Mouse (Mus musculus) Muller cell, postnatal 12 days (primary cell): ENCODE data around the gene Coq6.
A peak's percentile ranks its signal among the peaks of the same experiment; 100 is the strongest.

ENCODE experiments used
- DNase-seq: peaks from one replicate; pipeline ENCODE4 v3.0.0-alpha.2; 2015; ENCODE audit errors: inconsistent ontology term

Coq6 gene

GRCm38 (mm10) chr12:84396947-84397679 lies 35.7 kb downstream of the Coq6 start:
- DNase-seq = no peak

GRCm38 (mm10) chr12:84397685-84398084 lies 36.2 kb downstream of the Coq6 start:
- DNase-seq = no peak

DNA sequence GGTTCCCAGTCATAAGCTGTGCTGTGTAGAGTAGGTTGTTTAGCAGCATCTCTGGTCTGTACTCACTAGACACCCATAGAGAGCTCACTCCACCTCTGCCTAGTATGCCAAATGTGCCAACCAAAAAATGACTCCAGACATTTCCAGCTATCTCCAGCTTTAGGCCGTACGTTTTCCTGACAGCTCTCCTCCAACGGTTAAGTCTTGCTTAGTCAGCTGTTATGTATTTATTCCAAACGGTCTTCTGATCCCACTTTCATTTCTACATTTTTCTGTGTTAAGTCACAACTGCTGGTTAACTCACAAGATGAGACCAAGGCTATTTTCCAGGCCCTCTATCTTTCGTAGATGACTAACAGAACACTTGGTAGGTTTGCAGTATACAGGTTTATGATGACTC lies 37.2 kb downstream of the Coq6 start:
- DNase-seq = no peak

GRCm38 (mm10) chr12:84399135-84399534 lies 37.7 kb downstream of the Coq6 start:
- no peak for DNase-seq

DNA sequence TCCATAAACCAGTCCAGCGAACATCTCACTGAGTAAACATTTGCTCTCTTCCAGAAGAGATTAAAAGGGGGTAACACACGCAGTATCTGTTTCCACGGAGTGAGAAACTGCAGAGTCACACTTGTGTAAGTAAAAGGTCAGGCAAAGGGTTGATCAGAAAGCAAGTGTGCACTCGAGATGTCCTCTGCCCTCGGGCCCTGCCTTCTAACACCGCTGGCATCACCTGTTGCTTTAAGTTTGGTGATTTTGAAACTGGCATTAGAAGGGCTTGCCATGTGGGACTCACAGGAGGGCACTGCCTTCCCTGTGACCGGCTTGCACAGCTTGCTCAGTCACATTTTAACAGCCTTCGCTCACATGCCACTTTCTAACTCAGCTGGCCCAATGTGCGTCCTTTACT lies 38.2 kb downstream of the Coq6 start:
- no peak for DNase-seq

- no peak for DNase-seq
Measured at GRCm38 (mm10) chr12:84400068-84400467, 38.6 kb downstream of the Coq6 start.

GRCm38 (mm10) chr12:84400653-84401052 lies 39.2 kb downstream of the Coq6 start:
- DNase-seq = no peak

- DNase-seq = no peak
Measured at GRCm38 (mm10) chr12:84402923-84403322, 41.5 kb downstream of the Coq6 start.

GRCm38 (mm10) chr12:84404541-84404940 lies 43.1 kb downstream of the Coq6 start:
- DNase-seq = peak; percentile 71

DNA sequence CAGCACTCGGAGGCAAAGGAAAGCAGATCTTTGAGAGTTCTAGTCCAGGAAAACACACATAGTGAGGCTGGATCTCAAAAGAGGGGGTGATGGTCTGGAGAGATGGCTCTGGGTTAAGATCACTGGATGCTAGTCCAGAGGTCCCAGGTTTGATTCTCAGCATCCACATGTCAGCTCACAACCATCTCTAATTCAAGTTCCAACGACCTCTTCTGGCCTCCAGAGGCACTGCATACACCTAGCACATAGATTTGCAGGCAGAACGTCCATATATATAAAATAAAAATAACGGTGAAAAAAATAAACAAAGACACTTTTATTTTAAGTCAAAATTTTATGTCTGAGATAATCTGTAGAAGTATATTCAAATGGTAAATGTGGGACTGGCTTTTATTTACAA lies 45.8 kb downstream of the Coq6 start:
- DNase-seq = no peak

DNA sequence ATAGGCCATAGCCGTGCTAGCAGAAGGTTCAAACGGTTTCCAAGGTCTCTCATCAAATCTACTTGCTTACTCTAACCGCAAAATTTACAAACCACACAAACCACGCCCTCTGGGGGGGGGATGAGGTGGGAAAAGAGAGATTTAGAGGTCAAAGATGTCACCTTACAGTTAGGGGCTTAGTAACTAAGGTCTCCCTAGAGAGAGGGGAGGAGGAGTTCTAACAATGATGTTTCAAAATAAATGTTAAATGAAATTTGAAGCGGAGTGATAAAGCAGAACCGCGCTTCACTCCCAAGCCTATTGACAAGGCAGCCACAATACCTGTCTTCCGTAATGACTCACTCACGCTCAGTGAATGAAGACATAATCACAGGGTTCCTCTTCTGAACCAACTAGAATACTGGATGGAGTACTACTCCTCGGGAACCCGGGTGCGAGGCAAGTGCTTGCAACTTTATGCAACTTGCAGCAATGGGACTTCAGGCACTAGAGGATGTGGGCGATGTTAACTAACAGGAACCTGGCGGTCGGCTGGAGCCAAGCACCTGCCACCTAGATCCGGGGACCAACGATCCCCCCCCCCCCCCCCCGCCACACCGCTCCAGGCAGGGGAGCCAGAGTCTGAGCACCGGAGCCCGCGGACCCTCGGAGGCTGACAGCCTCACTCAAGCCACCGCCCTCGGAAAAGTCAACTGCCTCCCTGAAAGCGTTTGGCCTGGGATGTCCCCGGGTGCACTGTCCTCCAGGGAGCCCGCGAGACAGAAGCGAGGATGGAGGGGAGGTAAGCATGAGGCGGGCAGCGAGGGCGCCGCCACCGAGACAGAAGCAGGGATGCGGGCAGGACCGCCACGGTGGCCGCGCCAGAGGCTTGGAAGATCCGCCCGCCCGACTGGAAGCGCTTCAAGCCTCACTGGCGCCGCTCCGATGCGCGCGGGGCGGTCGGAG lies 46.7 kb downstream of the Coq6 start:
- DNase-seq = peak; percentile 40

DNA sequence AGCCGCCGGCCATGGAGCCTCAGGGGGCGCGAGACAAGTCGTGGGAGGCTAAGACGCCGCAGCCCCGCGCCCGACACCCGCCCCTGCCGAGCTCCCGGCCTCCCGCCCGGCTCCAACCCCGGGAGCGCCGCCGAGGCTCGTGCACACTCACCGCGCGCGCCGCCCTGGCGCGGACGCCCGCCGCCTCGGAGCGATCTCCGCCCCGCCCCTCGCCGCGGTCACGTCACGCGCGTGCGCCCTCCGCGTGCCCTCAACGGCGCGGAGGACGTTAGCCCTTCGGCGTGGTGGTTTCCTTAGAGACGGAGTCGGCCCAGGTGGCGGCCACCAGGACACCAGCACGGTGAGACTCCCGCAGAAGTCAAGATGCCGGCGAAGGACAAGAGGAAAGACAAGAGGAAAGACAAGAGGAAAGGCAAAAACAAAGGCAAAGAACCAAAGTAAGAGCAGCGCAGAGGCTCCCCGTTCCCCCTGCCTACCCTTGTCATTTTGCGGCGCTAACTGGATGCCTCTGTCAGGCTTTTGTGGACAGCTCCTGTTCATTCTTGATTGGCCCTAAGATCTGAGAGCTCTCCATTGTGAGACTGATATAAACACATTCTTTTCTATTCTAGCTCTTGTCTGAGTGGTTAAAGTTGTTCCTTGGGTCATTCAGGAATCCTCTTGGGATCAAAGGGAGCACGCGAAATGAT lies 47.5 kb downstream of the Coq6 start, which contains the start of the genes Entpd5 and Bbof1:
TSS of gene Entpd5 (minus strand) at position 211 of the 689 bp plus-strand sequence.
TSS of gene Bbof1 (plus strand) at position 253 of the 689 bp plus-strand sequence.
- peak; percentile 92 for DNase-seq

DNA sequence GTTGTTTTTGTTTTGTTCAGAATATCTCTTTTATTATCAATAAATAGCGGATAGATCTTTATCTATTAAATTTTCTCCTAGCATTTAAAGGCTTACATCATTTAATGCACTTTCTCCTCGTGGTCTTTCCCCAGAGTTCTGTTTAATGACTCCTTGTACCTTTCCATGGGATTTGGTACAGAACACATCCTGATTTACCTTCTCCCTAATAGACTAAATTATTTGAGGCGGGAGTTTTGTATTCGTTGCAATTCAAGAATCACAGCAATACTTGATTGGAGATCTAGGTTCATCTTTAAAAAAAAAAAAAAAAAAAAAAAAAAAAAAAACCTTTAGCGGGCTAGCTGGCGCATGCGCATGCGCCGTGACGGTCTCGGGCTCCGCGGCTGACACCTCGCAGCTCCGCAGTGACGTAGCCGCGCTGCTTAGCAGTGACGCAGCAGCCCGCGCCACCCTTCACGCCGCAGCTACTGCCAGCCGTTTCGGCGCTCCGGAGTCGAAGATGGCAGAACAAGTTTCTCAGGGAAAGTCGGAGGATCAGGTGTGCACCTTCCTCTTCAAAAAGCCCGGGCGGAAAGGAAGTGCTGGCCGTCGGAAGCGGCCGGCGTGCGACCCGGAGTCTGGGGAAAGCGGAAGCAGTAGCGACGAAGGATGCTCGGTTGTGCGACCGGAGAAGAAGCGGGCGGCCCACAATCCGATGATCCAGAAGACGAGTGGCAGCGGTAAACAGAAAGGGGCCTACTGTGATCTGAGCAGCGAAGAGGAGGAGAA lies 55.6 kb downstream of the Coq6 start, which contains the start of gene Rnf113a2:
TSS of gene Rnf113a2 (plus strand) at position 363 of the 771 bp plus-strand sequence.
- peak; percentile 87 for DNase-seq

GRCm38 (mm10) chr12:84417605-84417922 lies 56.1 kb downstream of the Coq6 start:
- DNase-seq = no peak
